Mouse (Mus musculus) heart, postnatal 0 days (tissue): Measurements from ENCODE around the gene Ero1l.

ENCODE experiments used
- CTCF ChIP-seq: IDR thresholded peaks from 2 replicates; pipeline ENCODE4 v1.5.1; 2016; ENCODE audit warnings: antibody characterized with exemption, control low read depth, low read depth
- EP300 ChIP-seq: IDR thresholded peaks from 2 replicates; pipeline ENCODE4 v1.6.1; 2016; ENCODE audit warnings: antibody characterized with exemption, low read depth

DNA sequence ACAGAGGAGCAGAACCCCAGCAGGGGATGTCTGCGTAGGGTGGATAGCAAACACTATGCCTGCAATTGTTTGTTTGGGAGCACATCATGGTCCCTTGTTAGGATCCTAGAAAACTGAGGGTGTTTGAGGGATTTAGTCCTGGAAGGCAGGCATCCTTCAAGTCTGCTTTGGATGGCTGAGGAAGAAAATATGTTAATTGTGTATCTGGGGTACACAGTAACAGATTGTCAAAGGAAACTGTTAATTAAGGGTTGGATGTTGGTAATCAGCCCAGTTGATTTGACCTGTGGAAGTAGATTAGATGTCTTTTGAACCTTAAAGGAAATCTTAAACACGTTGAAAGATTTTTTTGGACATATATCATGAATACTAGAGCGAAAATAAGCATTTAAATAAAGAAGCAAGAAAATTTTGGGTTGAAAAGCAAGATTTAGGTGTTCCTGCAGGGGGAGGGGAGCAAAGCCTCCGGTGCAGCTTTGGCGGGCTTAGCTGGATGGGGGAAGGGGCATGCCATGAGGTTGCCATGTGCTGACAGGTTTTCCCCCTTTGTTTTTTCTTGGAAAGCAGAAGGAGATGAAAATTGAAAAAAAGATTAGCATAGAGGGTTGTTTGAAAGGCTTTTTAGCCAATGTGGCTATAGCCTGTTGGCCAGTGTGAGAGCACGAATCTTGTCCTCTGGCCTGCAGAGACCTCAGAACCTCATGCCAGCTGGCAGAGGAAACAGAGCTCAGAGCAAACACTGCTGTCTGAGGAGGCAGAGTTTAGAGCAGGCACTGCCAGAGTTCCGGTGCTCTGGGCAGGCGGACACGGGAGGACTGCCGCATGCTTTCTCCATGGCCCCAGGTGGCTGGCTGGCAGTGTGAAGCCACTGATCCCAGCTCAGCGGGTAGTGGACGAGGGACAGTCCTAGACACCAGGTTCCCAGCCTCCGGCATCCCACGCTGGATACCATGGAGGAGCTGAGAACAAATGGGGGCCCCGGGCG, 45.9 kb upstream of the Ero1l start:
- TF ChIP-seq CTCF (no peak), EP300 (no peak)
